Mouse (Mus musculus) embryonic facial prominence, embryonic 15.5 days (tissue): ENCODE data around the gene Sytl5. TPM values are rescaled to one million over a fixed set of nuclear protein-coding genes. Genes with fewer than 3 reads are reported as not detected.

Experiments used
- ATAC-seq: fragments of 200-750 bp; cut with Nextera tagmentation; 2 replicates; pipeline ENCODE4 v1.8.0; 2017; ENCODE audit warnings: low read depth, moderate TSS enrichment; ENCODE audit not compliant: insufficient number of reproducible peaks, low FRiP score, low TSS enrichment
- H3K27ac ChIP-seq: fragments of 300-500 bp; sonication (generic); replicated peaks from 2 replicates; pipeline ENCODE4 v1.5.1; 2015; ENCODE audit warnings: mild to moderate bottlenecking, inconsistent platforms
- H3K27me3 ChIP-seq: fragments of 300-500 bp; sonication (generic); 2 replicates; pipeline ENCODE4 v1.6.1; 2015; ENCODE audit warnings: inconsistent platforms
- H3K36me3 ChIP-seq: fragments of 300-500 bp; sonication (generic); 2 replicates; pipeline ENCODE4 v1.6.1; 2015; ENCODE audit warnings: mild to moderate bottlenecking, inconsistent platforms
- H3K4me1 ChIP-seq: fragments of 300-500 bp; sonication (generic); 2 replicates; pipeline ENCODE4 v1.6.1; 2015; ENCODE audit warnings: inconsistent platforms
- H3K4me2 ChIP-seq: fragments of 300-500 bp; sonication (generic); replicated peaks from 2 replicates; pipeline ENCODE4 v1.6.1; 2015; ENCODE audit warnings: mild to moderate bottlenecking, inconsistent platforms
- H3K4me3 ChIP-seq: fragments of 300-500 bp; sonication (generic); replicated peaks from 2 replicates; pipeline ENCODE4 v1.5.1; 2015; ENCODE audit warnings: mild to moderate bottlenecking, inconsistent platforms
- H3K9ac ChIP-seq: fragments of 300-500 bp; sonication (generic); 2 replicates; pipeline ENCODE4 v1.6.1; 2015; ENCODE audit warnings: inconsistent platforms
- H3K9me3 ChIP-seq: fragments of 300-500 bp; sonication (generic); replicated peaks from 2 replicates; pipeline ENCODE4 v1.6.1; 2016; ENCODE audit warnings: inconsistent platforms
- WGBS: fragments of 180-500 bp; shearing (Covaris S2); methylation state at CpG from one replicate; pipeline ENCODE4 v1.1.7; 2015; 5-methylcytosine and 5-hydroxymethylcytosine counted together
- polyA plus RNA-seq: library from polyadenylated mRNA; unstranded; fragments of >200 nt; fragmentation: Nextera tagmentation; extraction: Ambion mirVana; gene quantifications from 2 replicates; pipeline ENCODE4 v1.2.1, GENCODE M21; 2015

Sytl5 gene
- polyA plus RNA-seq = 1.0 and 1.1 TPM in 2 replicates

GRCm38 (mm10) chrX:9885322-9885721 is at the start of gene Sytl5:
Gene Sytl5, plus strand, starts transcription at chrX:9885622.
- WGBS = 68% methylated on average over 2 of the region's 2 CpGs
- H3K9ac ChIP-seq = no peak within 1 kb of the TSS
- H3K27me3 ChIP-seq = no peaks in the 10 kb centered on the region
- H3K4me3 ChIP-seq = no peak within 1 kb of the TSS
- ATAC-seq = no peak
- H3K9me3 ChIP-seq = no peaks in the 10 kb centered on the region
- H3K36me3 ChIP-seq = no peaks in the 10 kb centered on the region
- H3K4me1 ChIP-seq = no peaks in the 10 kb centered on the region
- no peak within 1 kb of the TSS for H3K27ac ChIP-seq
- H3K4me2 ChIP-seq = no peak within 1 kb of the TSS

DNA sequence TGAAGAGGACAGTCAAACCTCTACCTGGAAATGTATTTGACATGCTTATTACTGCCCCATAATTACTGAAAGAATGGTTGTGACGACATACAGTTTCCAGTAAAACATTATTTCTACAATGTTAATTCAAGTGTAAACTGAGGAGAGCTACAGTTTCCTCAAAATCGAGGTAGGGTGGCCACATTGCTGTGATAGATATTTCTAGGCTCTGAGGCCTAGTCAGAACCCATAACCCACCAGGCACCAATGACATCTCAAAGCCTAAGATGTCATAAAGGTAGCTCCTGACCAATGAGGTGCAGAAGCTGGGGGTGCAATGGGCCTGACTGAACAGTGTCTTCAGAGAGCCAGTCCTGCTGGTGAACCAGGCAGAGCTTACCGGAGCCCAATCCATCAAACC is 38.8 kb upstream of the Sytl5 start, which contains the start of gene Hypm:
Gene Hypm (plus strand): TSS at position 301 of the 400 bp plus-strand sequence.
- no peak for ATAC-seq

GRCm38 (mm10) chrX:9849403-9849802 is 36.0 kb upstream of the Sytl5 start, which contains the start of gene H2al3:
Gene H2al3, plus strand, starts transcription at chrX:9849703.
- Histone ChIP-seq H3K9me3 (no peaks in the 10 kb centered on the region), H3K9ac (no peak within 1 kb of the TSS), H3K27ac (no peak within 1 kb of the TSS), H3K4me2 (no peak within 1 kb of the TSS), H3K27me3 (no peaks in the 10 kb centered on the region), H3K4me3 (no peak within 1 kb of the TSS), H3K4me1 (no peaks in the 10 kb centered on the region), H3K36me3 (no peaks in the 10 kb centered on the region)
- ATAC-seq = no peak
- WGBS = 32% methylated on average over 1 of the region's 1 CpGs

More for the DNA sequence above, 38.8 kb upstream of the Sytl5 start, which contains the start of gene Hypm:
- Histone ChIP-seq H3K9me3 (no peaks in the 10 kb centered on the region), H3K9ac (no peak within 1 kb of the TSS), H3K4me3 (no peak within 1 kb of the TSS), H3K4me1 (no peaks in the 10 kb centered on the region), H3K27ac (no peak within 1 kb of the TSS), H3K36me3 (no peaks in the 10 kb centered on the region), H3K4me2 (no peak within 1 kb of the TSS), H3K27me3 (no peaks in the 10 kb centered on the region)
- 66% methylated on average over 3 of the region's 3 CpGs for WGBS

GRCm38 (mm10) chrX:9861859-9862258 is 23.6 kb upstream of the Sytl5 start:
- ATAC-seq = no peak
- H3K4me3 ChIP-seq = no peak overlapping the region
- no peak overlapping the region for H3K9ac ChIP-seq
- 77% methylated on average over 2 of the region's 2 CpGs for WGBS
- H3K27ac ChIP-seq = no peak overlapping the region
- no peaks in the 10 kb centered on the region for H3K36me3 ChIP-seq
- no peaks in the 10 kb centered on the region for H3K27me3 ChIP-seq
- H3K9me3 ChIP-seq = no peaks in the 10 kb centered on the region
- H3K4me2 ChIP-seq = no peak overlapping the region
- H3K4me1 ChIP-seq = no peaks in the 10 kb centered on the region

DNA sequence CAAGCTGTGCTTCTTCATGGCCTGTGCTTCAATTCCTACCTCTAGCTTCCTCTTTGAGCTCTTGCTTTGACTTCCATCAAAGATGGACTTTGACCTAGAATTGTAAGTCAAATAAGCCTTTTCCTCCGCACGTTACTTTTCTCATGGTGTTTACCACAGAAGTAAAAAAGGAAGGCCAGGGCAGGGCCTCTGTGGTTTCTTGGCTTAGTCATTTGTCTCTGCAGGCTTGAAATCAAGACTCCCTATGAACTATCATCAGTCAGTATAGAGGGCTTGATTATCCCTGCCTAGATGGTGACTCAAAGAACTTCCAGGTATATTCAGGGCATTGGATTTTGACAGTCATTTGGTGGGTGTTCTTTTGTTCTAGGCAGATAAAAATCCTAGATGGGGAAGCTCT is 9.9 kb upstream of the Sytl5 start:
- Histone ChIP-seq H3K4me3 (no peak overlapping the region), H3K9ac (no peak overlapping the region), H3K27ac (no peak overlapping the region), H3K27me3 (no peaks in the 10 kb centered on the region), H3K4me1 (no peaks in the 10 kb centered on the region), H3K36me3 (no peaks in the 10 kb centered on the region), H3K4me2 (no peak overlapping the region), H3K9me3 (no peaks in the 10 kb centered on the region)
- 92% methylated on average over 2 of the region's 2 CpGs for WGBS
- no peak for ATAC-seq

GRCm38 (mm10) chrX:9909572-9909971 is 24.1 kb downstream of the Sytl5 start:
- no peak overlapping the region for H3K4me2 ChIP-seq
- 53% methylated on average over 2 of the region's 2 CpGs for WGBS
- H3K4me1 ChIP-seq = no peaks in the 10 kb centered on the region
- H3K4me3 ChIP-seq = no peak overlapping the region
- no peak overlapping the region for H3K9ac ChIP-seq
- ATAC-seq = no peak
- no peaks in the 10 kb centered on the region for H3K27me3 ChIP-seq
- no peak overlapping the region for H3K27ac ChIP-seq
- no peaks in the 10 kb centered on the region for H3K9me3 ChIP-seq
- H3K36me3 ChIP-seq = no peaks in the 10 kb centered on the region

DNA sequence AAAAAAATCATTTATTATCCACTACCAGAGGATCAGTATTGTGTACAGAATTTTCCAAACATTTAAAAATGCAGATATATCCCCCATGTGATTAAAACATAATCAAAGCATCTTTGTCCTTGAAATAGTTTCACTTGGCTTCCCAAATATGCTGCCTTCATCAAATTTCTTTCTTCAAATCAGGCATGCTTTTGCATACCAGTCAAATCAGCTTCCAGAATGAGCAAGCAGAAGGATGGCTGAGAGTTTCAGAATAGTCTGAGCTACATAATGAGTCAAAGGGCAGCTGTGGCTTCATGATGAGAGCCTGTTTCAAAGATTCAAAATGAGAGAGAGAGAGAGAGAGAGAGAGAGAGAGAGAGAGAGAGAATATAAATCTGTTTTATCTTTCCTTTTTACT is 48.4 kb downstream of the Sytl5 start:
- no peak overlapping the region for H3K4me3 ChIP-seq
- H3K9me3 ChIP-seq = no peaks in the 10 kb centered on the region
- H3K36me3 ChIP-seq = no peaks in the 10 kb centered on the region
- H3K9ac ChIP-seq = no peak overlapping the region
- H3K4me1 ChIP-seq = no peaks in the 10 kb centered on the region
- no peak for ATAC-seq
- no peak overlapping the region for H3K27ac ChIP-seq
- H3K27me3 ChIP-seq = no peaks in the 10 kb centered on the region
- no peak overlapping the region for H3K4me2 ChIP-seq

- no peak overlapping the region for H3K4me3 ChIP-seq
- H3K9me3 ChIP-seq = no peaks in the 10 kb centered on the region
- H3K36me3 ChIP-seq = no peaks in the 10 kb centered on the region
- H3K9ac ChIP-seq = no peak overlapping the region
- H3K27me3 ChIP-seq = no peaks in the 10 kb centered on the region
- ATAC-seq = no peak
- no peak overlapping the region for H3K4me2 ChIP-seq
- no peaks in the 10 kb centered on the region for H3K4me1 ChIP-seq
- no peak overlapping the region for H3K27ac ChIP-seq
These were observed 98.8 kb downstream of the Sytl5 start for GRCm38 (mm10) chrX:9984094-9984669.

DNA sequence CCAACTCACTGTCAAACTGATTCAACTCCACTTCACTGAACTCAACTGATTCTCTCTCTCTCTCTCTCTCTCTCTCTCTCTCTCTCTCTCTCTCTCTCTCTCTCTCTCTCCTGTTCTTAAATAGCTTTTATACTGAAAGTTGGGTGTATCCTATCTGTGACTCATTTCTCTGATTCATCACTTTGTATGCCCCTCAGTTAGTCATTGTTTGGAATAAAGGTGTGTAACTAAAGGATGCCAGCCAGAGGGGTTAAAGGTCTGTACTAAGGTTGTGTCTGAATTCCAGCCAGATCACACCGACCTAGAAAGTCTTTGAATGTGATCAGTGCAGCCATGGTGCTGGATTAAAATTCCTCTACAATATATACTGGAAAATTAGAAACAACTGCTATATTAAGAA is 115.3 kb downstream of the Sytl5 start:
- 56% methylated on average over 1 of the region's 1 CpGs for WGBS
- H3K27me3 ChIP-seq = no peaks in the 10 kb centered on the region
- H3K9me3 ChIP-seq = no peaks in the 10 kb centered on the region
- H3K4me3 ChIP-seq = no peak overlapping the region
- ATAC-seq = no peak
- H3K4me2 ChIP-seq = no peak overlapping the region
- no peak overlapping the region for H3K9ac ChIP-seq
- H3K27ac ChIP-seq = no peak overlapping the region
- H3K4me1 ChIP-seq = no peaks in the 10 kb centered on the region
- no peaks in the 10 kb centered on the region for H3K36me3 ChIP-seq

- Histone ChIP-seq H3K9ac (no peak overlapping the region), H3K27ac (no peak overlapping the region), H3K4me2 (no peak overlapping the region), H3K36me3 (no peaks in the 10 kb centered on the region), H3K27me3 (no peaks in the 10 kb centered on the region), H3K4me3 (no peak overlapping the region), H3K4me1 (no peaks in the 10 kb centered on the region), H3K9me3 (no peaks in the 10 kb centered on the region)
- no peak for ATAC-seq
- 35% methylated on average over 1 of the region's 1 CpGs for WGBS
These were observed 120.5 kb downstream of the Sytl5 start for GRCm38 (mm10) chrX:10005946-10006345.

GRCm38 (mm10) chrX:10007675-10008270 is 122.4 kb downstream of the Sytl5 start:
- Histone ChIP-seq H3K9ac (no peak overlapping the region), H3K27me3 (no peaks in the 10 kb centered on the region), H3K4me2 (no peak overlapping the region), H3K4me1 (no peaks in the 10 kb centered on the region), H3K4me3 (no peak overlapping the region), H3K9me3 (no peaks in the 10 kb centered on the region), H3K27ac (no peak overlapping the region), H3K36me3 (no peaks in the 10 kb centered on the region)
- ATAC-seq = no peak
- 94% methylated on average over 1 of the region's 1 CpGs for WGBS

GRCm38 (mm10) chrX:10010202-10010601 is 124.8 kb downstream of the Sytl5 start:
- ATAC-seq = no peak
- H3K9ac ChIP-seq = no peak overlapping the region
- H3K36me3 ChIP-seq = no peaks in the 10 kb centered on the region
- H3K27ac ChIP-seq = no peak overlapping the region
- no peak overlapping the region for H3K4me2 ChIP-seq
- H3K4me1 ChIP-seq = no peaks in the 10 kb centered on the region
- H3K27me3 ChIP-seq = no peaks in the 10 kb centered on the region
- H3K4me3 ChIP-seq = no peak overlapping the region
- no peaks in the 10 kb centered on the region for H3K9me3 ChIP-seq
